In genomic region chr4:116411401-116411800, GRCm38 (mm10) we compare ENCODE assay signal across 14 mouse cellular contexts.
"Had no signal": no experiment of that assay in that cellular context is flagged by ENCODE, and none has a peak within 500 bp of the region (broad histone marks: within the 10 kb centered on the region; RNA-seq: fewer than 3 reads in every experiment).

No protein-coding gene starts in this region.

- H3K27me3 ChIP-seq: limb, embryonic 15.5 days; liver, embryonic 12.5 days; lung, embryonic 15.5 days; midbrain, embryonic 12.5 days; neural tube, embryonic 13.5 days; stomach, embryonic 15.5 days had no signal

- H3K9me3 ChIP-seq: limb, embryonic 15.5 days; liver, embryonic 12.5 days; lung, embryonic 15.5 days; midbrain, embryonic 12.5 days; neural tube, embryonic 13.5 days; stomach, embryonic 15.5 days had no signal

- H3K27ac ChIP-seq: left cerebral cortex, adult 2 months; limb, embryonic 15.5 days; liver, embryonic 12.5 days; lung, embryonic 15.5 days; midbrain, embryonic 12.5 days; neural tube, embryonic 13.5 days; stomach, embryonic 15.5 days had no signal

- H3K4me3 ChIP-seq: left cerebral cortex, adult 2 months; limb, embryonic 15.5 days; liver, embryonic 12.5 days; lung, embryonic 15.5 days; midbrain, embryonic 12.5 days; neural tube, embryonic 13.5 days; stomach, embryonic 15.5 days had no signal

- H3K9ac ChIP-seq: limb, embryonic 15.5 days; liver, embryonic 12.5 days; lung, embryonic 15.5 days; midbrain, embryonic 12.5 days; neural tube, embryonic 13.5 days; stomach, embryonic 15.5 days had no signal

- H3K4me2 ChIP-seq: limb, embryonic 15.5 days; liver, embryonic 12.5 days; lung, embryonic 15.5 days; midbrain, embryonic 12.5 days; neural tube, embryonic 13.5 days; stomach, embryonic 15.5 days had no signal

- DNase-seq: kidney, adult 9 months; retina, postnatal 1 day; right cerebral cortex, postnatal 4 days; spleen, adult 18-20 months; thymus, adult 2 months; thymus, postnatal 25 days had no signal

- H3K4me1 ChIP-seq: limb, embryonic 15.5 days had no signal

- H3K36me3 ChIP-seq: limb, embryonic 15.5 days; liver, embryonic 12.5 days; lung, embryonic 15.5 days; midbrain, embryonic 12.5 days; neural tube, embryonic 13.5 days; stomach, embryonic 15.5 days had no signal

- ATAC-seq: liver, embryonic 12.5 days; midbrain, embryonic 16.5 days had no signal
